Mouse (Mus musculus): ENCODE results near the gene Rab30.

- TF ChIP-seq CTCF (IDR thresholded peaks at IDR 0.05) (no peak), EP300 (IDR thresholded peaks at IDR 0.05) (no peak)
Observed at GRCm38 (mm10) chr7:92802158-92802557, 60.8 kb downstream of the Rab30 start.

All from lung, postnatal 0 days (tissue).